Mouse (Mus musculus) NIH3T3 (cell line): ENCODE measurements around the gene Gbp5.

Source experiments
- DNase-seq: peaks from one replicate; pipeline ENCODE4 v3.0.0-alpha.2; 2012; ENCODE audit warnings: low read depth

Gbp5 gene

GRCm38 (mm10) chr3:142493536-142494061 lies at the start of gene Gbp5:
Gene Gbp5 (plus strand): TSS chr3:142493978.
- peak; percentile 76 for DNase-seq

GRCm38 (mm10) chr3:142454198-142454597 lies 39.6 kb upstream of the Gbp5 start:
- DNase-seq, result no peak

DNA sequence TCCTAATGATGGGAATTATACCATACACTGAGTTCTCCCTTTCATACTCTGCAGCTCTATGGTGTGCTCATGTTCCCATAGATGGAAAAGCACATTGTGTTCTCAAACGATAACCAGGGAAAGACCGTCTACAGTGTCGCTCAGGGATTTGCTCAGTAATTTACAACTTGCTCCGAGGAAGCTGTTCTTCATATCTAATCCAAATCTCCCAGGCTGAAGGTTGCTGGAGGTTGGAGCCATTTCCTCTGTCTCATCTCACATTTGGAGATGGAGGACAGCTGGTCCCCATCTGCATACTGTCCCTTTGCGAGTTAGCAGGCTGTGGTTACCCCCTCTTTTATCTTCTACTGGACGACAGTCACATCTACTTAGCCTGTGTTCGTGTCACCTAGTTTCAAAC lies 34.5 kb upstream of the Gbp5 start:
- no peak for DNase-seq

DNA sequence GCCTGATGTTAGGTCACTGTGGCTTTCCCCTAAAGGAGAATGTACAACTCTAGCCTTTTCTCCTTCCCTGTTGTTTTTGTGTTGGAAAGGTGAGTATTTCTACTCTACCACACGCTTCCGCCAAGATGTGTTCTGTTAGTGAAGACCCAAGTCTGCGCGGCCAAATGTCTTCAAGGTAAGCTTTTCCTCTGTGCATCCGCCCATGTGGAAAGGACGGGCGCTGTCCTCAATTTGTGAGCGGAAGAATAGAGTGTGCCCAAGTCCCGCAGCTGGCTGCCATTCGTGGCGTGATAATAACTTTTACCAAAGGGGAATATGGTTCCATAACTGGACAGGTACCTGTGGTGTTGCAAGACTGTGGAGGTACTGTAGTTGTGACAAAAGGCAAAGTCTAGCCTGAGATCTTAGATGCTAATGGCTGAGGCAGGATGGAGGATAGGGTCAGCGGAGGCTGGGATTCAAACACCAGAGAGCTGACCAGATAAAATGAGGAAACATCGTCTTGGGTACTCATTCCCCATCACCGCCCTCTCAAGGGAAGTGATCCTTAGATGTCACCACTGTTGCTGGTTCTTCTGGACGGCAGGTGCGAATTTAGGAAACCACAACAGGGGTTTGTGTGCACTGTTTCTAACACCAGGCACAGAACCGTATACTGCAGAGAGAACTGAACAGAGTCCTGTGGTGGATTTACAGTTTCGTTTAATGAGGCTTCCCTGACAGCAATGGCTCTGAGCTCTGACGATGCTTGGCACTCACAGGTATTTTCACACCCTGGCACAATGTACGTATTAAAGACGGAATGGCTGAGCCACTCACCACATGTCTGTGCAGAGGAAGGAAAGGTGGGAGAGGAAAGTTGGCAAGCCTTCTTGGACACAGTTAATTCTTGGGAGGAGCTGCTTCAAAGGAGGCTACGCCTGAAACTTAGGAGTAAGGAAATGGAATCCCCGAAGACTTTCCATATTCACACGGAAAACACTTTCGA lies 30.7 kb upstream of the Gbp5 start:
- no peak for DNase-seq

- peak; percentile 52 for DNase-seq
Measured at GRCm38 (mm10) chr3:142474349-142474983, 19.3 kb upstream of the Gbp5 start.

- peak; percentile 79 for DNase-seq
Measured at GRCm38 (mm10) chr3:142475913-142476312, 17.9 kb upstream of the Gbp5 start.

GRCm38 (mm10) chr3:142477866-142478265 lies 15.9 kb upstream of the Gbp5 start:
- no peak for DNase-seq

GRCm38 (mm10) chr3:142478360-142478759 lies 15.4 kb upstream of the Gbp5 start:
- DNase-seq, result no peak

DNA sequence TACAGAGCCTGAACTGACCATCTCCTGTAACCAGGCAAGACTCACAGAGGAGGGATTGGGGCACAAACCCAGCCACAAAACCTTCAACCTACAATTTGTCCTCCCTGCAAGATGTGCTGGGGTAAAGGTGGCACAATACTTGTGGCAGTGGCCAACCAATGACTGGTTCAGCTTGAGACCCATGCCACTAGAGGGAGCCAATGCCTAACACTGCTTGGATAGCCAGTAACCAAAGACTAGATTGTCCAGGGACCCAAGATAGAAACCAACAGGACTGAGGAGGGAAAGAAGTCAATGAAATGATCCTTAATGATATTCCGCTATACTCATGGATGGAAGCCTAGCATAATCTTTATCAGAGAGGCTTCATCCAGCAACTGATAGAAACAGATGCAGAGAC lies 3.3 kb upstream of the Gbp5 start:
- peak; percentile 88 for DNase-seq

GRCm38 (mm10) chr3:142495146-142495655 lies 1.4 kb downstream of the Gbp5 start:
- no peak for DNase-seq

DNA sequence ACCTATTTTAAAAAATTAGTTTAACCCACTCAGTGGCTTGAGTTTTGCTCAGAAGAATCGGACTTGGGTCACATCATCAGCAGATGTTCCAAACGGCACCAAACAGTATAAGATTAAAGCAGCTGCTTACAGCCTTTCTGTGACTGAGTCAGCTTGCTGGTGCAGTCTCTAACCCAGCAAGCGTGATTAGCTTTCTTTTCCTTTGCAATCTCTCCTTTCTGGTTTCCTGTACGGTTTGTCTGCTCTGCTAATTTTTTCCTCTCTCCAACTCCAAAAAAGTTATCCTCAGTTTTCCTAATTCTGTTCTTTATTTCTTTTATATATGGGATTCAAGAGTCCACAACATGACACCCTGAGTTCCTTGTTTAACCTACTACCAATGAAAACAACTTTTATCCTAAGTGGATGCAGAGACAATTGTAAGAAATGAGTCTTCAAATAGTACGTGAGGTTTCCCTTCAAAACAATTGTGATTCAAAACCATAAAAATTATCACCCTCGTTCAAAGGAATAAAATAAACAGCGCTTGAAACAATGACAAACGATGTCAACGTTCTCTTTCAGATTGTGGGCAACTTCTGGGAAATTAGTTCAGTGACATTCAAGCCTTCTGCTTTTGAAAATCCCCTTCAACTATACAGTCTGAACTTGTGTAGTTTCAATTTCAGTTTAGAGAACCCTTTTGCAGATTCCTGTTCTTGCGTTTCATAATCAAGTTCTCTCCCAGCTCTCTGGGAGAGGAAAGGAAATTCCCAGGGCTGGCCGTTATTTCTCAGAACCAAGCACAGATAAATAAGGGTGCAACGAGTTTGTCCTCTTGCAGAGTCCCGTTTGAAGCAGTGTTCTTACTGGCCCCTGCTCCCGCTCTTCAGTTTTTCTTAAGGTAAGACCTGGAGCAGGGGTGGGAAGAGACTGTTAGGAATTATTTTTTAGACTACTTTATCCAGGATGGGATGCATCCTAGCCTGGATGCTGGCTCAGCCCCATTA lies 2.6 kb downstream of the Gbp5 start:
- no peak for DNase-seq

DNA sequence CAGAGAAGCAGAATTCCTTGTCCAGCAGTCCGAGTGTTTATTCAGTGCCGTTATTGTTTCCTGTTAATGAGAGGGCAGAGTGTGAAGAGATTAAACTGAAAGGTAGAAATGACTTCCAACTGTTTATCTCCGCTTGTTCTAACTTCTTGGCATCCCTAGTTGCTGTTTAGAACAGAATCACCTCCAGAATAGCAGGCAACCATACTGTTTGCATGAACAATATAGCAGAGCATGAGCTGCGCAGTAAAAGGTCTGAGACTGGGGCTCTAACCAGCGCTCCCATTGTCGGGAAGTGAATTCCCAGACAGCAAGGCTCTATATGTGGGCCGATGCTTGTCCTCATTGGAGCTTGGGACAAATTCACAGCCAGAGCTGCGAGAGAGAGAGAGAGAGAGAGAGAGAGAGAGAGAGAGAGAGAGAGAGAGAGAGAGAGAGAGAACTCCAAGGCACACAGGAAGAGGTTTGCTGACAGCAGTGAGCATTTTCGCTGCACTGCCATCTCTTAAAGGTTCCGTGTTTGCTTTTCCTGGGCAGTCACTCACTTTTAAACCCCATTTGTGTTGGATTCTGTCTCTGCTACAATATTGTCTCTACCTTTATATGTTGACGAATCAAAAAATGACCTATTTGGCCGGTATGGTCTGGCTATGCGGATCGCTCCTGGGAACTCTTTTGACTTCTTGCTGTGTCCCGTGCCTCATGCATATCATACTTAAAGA lies 3.5 kb downstream of the Gbp5 start:
- DNase-seq, result no peak

- DNase-seq, result no peak
Measured at GRCm38 (mm10) chr3:142498941-142499340, 5.2 kb downstream of the Gbp5 start.

DNA sequence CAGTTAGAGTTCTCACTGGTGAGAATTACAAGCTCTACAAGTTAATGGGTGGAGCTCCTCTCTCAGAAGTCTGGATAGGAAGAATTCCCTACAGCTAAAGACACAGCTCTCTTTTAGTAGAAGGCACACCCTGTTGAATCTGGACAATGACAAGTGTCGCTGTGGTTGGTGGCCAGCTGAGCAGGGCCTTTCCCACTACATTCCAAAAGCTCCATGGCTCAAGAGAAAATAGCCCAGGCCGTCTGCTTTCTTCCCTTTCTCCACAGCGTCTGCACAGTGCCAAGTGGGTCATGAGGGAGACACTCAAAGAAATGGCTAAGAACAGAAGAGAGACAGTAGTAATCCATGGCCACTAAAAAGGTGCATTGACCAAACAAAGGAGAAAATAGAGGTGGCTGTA lies 34.3 kb downstream of the Gbp5 start:
- no peak for DNase-seq

- no peak for DNase-seq
Measured at GRCm38 (mm10) chr3:142529597-142529996, 35.8 kb downstream of the Gbp5 start.

GRCm38 (mm10) chr3:142530087-142530953 lies 36.5 kb downstream of the Gbp5 start, which contains the start of gene Gbp7:
Gene Gbp7 (plus strand): TSS chr3:142530342.
- peak; percentile 68 for DNase-seq

GRCm38 (mm10) chr3:142531595-142531994 lies 37.8 kb downstream of the Gbp5 start:
- DNase-seq, result no peak

DNA sequence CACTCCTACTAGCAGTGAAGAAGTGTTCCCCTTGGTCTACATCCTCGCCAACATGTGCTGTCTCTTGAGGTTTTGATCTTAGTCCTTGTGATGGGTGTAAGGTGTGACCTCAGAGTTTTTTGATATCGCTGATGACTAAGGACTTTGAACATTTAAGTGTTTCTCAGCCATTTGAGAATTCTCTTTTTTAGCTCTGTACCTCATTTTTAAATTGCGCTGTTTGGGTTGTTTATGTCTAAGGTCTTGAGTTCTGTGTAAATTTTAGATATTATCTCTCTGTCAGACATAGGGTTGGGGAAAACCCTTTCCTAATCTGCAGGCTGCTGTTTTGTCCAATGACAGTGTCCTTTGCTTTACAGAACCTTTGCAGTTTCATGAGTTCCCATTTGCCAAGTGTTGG lies 39.4 kb downstream of the Gbp5 start:
- DNase-seq, result no peak

- DNase-seq, result no peak
Measured at GRCm38 (mm10) chr3:142535667-142536066, 41.9 kb downstream of the Gbp5 start.

DNA sequence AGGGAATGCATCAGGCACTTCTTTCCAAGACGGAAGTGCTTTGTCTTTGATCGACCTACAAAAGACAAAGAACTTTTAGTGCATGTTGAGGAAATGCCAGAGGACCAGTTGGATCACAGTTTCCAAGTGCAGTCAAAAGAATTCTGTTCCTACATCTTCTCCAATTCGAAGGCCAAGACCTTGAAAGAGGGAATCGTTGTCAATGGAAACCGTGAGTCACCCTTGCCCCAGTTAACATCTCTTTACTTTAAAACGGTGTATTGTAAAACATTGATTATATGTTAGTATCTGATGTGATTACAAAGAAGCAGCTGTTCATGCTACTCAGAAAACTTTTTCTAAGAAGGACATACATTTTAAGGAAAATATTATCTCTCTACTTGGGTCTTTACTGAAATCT lies 47.6 kb downstream of the Gbp5 start:
- no peak for DNase-seq
